ENCODE assay signal across 9 mouse cellular contexts in the genomic region with DNA sequence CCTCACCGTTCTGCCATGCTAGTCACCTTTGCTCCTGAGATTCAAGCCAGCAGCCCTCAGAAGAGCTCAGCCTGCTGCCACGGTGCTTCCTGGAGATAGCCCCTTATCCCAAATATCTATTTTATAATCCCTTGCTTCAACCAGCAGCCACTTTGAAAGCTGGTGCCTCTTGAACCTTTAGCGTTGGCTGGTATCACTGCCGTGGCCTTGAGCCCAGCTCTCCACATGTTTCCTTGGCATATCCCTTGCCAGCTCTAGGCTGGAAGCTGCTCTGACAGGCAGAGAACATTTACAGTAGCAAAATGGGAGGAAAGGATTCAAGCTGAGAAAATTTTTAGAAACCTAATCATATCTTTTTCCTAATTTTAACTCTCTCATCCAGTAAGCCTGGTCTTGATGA.
DNase-seq lines count a peak whose midpoint lies in the region; ATAC-seq and TF ChIP-seq lines count a peak whose summit lies in the region.
"Had no signal": no experiment of that assay in that cellular context is flagged by ENCODE, and none has a peak within 500 bp of the region (broad histone marks: within the 10 kb centered on the region; RNA-seq: fewer than 3 reads in every experiment).

No protein-coding gene starts in this region.

- H3K4me1 ChIP-seq in heart, postnatal 0 days (ENCODE audit: control insufficient read depth, insufficient read depth) = 0 out of 2 replicates have a peak, but pooled peaks cover 5% of the 10 kb centered on the region
- H3K4me1 ChIP-seq in heart, embryonic 10.5 days = no peaks in the 10 kb centered on the region

- H3K9me3 ChIP-seq in heart, postnatal 0 days (replicated peaks; ENCODE audit: control insufficient read depth, low read length) = no peaks in the 10 kb centered on the region
- H3K9me3 ChIP-seq in heart, embryonic 10.5 days = no peaks in the 10 kb centered on the region

- 28% methylated on average over 4 of the region's 4 CpGs for WGBS in heart, postnatal 0 days
- 73% methylated on average over 4 of the region's 4 CpGs for WGBS in heart, embryonic 10.5 days

- no peaks in the 10 kb centered on the region for H3K27me3 ChIP-seq in heart, postnatal 0 days (ENCODE audit: control insufficient read depth, insufficient read depth, low read length)
- 0 out of 2 replicates have a peak, but pooled peaks cover 3% of the 10 kb centered on the region for H3K27me3 ChIP-seq in heart, embryonic 10.5 days (ENCODE audit: insufficient read depth, poor library complexity, severe bottlenecking)

- H3K4me3 ChIP-seq in heart, postnatal 0 days (ENCODE audit: low read depth, low read length) = no peak overlapping the region
- no peak overlapping the region for H3K4me3 ChIP-seq in heart, embryonic 10.5 days

- H3K9ac ChIP-seq in heart, postnatal 0 days (replicated peaks; ENCODE audit: low read depth, low read length) = no peak overlapping the region

- no peak overlapping the region for H3K27ac ChIP-seq in heart, postnatal 0 days (ENCODE audit: low read depth)
- no peak overlapping the region for H3K27ac ChIP-seq in heart, embryonic 10.5 days

- no peaks in the 10 kb centered on the region for H3K36me3 ChIP-seq in heart, postnatal 0 days (replicated peaks; ENCODE audit: control insufficient read depth, insufficient read depth, low read length)
- no peaks in the 10 kb centered on the region for H3K36me3 ChIP-seq in heart, embryonic 10.5 days

- peak; percentile 18 for DNase-seq in heart, postnatal 0 days (ENCODE audit: low spot score)
- DNase-seq in heart, embryonic 10.5 days (ENCODE audit: low spot score) = no peak
- DNase-seq in right cerebral cortex, postnatal 4 days = peak; percentile 55
- no peak for DNase-seq in right cerebral cortex, postnatal 25 days
- peak; percentile 94 to 96 for DNase-seq in cerebellum, postnatal 10 days
- DNase-seq in kidney, postnatal 36 days = no peak
- DNase-seq in gastrocnemius, postnatal 25 days = no peak
- DNase-seq: lung, adult 2 months had no signal

- TF ChIP-seq EP300 in heart, postnatal 0 days (IDR thresholded peaks at IDR 0.05; ENCODE audit: low read depth) = no peak

- H3K4me2 ChIP-seq in heart, postnatal 0 days (ENCODE audit: low read depth, low read length) = no peak overlapping the region

- ATAC-seq in heart, postnatal 0 days (ENCODE audit: insufficient read depth, low read depth) = no peak
- ATAC-seq in megakaryocyte-erythroid progenitor cell, adult 5-6 weeks (replicated peaks; ENCODE audit: low FRiP score, low TSS enrichment, poor library complexity, severe bottlenecking) = no peak

- TF ChIP-seq CTCF in heart, postnatal 0 days (IDR thresholded peaks at IDR 0.05; ENCODE audit: low read depth) = no peak

Comparison
In these comparisons a context has a peak if more than half of its experiments do, and no peak if none do; other contexts are left out.
1. DNase-seq: peak in heart, postnatal 0 days (single experiment), right cerebral cortex, postnatal 4 days (single experiment) and cerebellum, postnatal 10 days (2 of 2); none in heart, embryonic 10.5 days (single experiment), right cerebral cortex, postnatal 25 days (single experiment), kidney, postnatal 36 days (0 of 2) and gastrocnemius, postnatal 25 days (single experiment).